Mouse (Mus musculus) myocyte (in vitro differentiated cells): ENCODE data around the gene Aym1.

ENCODE experiments used
- CEBPB ChIP-seq: IDR thresholded peaks from 2 replicates; pipeline ENCODE4 v1.6.1; 2011; ENCODE audit warnings: mild to moderate bottlenecking, moderate library complexity; ENCODE audit not compliant: poor library complexity, insufficient read depth, severe bottlenecking
- E2F4 ChIP-seq: IDR thresholded peaks from one replicate; pipeline ENCODE4 v1.6.1; 2011; ENCODE audit warnings: mild to moderate bottlenecking, control low read depth, moderate library complexity; ENCODE audit not compliant: insufficient read depth
- MAX ChIP-seq: IDR thresholded peaks from one replicate; pipeline ENCODE4 v1.6.1; 2011; ENCODE audit warnings: low read depth, mild to moderate bottlenecking, control low read depth
- MYOD1 ChIP-seq, 3 experiments: IDR thresholded peaks; one replicate each; pipeline ENCODE4 v1.6.1; 2011; ENCODE audit warnings: control low read depth in 2 of 3, low read depth in 2 of 3, mild to moderate bottlenecking in 2 of 3, moderate library complexity in 1 of 3; ENCODE audit not compliant: insufficient read length in 2 of 3, control insufficient read depth in 1 of 3
- POLR2A ChIP-seq: IDR thresholded peaks from one replicate; pipeline ENCODE4 v1.6.1; 2011; ENCODE audit warnings: low read depth, mild to moderate bottlenecking, control low read depth, moderate library complexity; ENCODE audit not compliant: insufficient read length
- POLR2AphosphoS2 ChIP-seq: IDR thresholded peaks from one replicate; pipeline ENCODE4 v1.6.1; 2011; ENCODE audit warnings: low read depth, control low read depth; ENCODE audit not compliant: insufficient read length
- TCF12 ChIP-seq: IDR thresholded peaks from one replicate; pipeline ENCODE4 v1.6.1; 2011; ENCODE audit warnings: mild to moderate bottlenecking, control low read depth; ENCODE audit not compliant: poor library complexity, insufficient read depth, severe bottlenecking
- TCF3 ChIP-seq: IDR thresholded peaks from one replicate; pipeline ENCODE4 v1.6.1; 2011; ENCODE audit warnings: low read depth, control low read depth; ENCODE audit not compliant: insufficient read length
- USF1 ChIP-seq: IDR thresholded peaks from one replicate; pipeline ENCODE4 v1.6.1; 2011; ENCODE audit warnings: low read depth, mild to moderate bottlenecking, control low read depth, moderate library complexity

- no peak for TF ChIP-seq POLR2A
- TF ChIP-seq MYOD1 (IDR thresholded peaks at IDR 0.05; ENCODE audit: control insufficient read depth in 1 of 3, insufficient read length in 2 of 3, low read depth in 2 of 3): no peak
- TF ChIP-seq TCF12: no peak
- TF ChIP-seq MAX: no peak
- TF ChIP-seq E2F4: no peak
- no peak for TF ChIP-seq CEBPB
- no peak for TF ChIP-seq TCF3
- TF ChIP-seq POLR2AphosphoS2: no peak
- no peak for TF ChIP-seq USF1
Measured at GRCm38 (mm10) chr5:113345781-113346180, 11.3 kb upstream of the Aym1 start.
